Mouse (Mus musculus): ENCODE results near the gene Gm49601.

GRCm38 (mm10) chr16:18625097-18625496, 1.1 kb downstream of the Gm49601 start:
- TF ChIP-seq CTCF (IDR thresholded peaks at IDR 0.05; ENCODE audit: borderline replicate concordance, insufficient read depth, low read depth, low read length) (no peak), POLR2A (IDR thresholded peaks at IDR 0.05; ENCODE audit: borderline replicate concordance, insufficient read depth, low read length) (no peak)

Data from cerebellum, adult 2 months (tissue).